In genomic region chr6:20725948-20726347, GRCm38 (mm10) we compare ENCODE assay signal across 15 mouse cellular contexts.
"Had no signal": no experiment of that assay in that cellular context is flagged by ENCODE, and none has a peak within 500 bp of the region (broad histone marks: within the 10 kb centered on the region; RNA-seq: fewer than 3 reads in every experiment).

No protein-coding gene starts in this region.

- DNase-seq: lung, adult 2 months; lung, postnatal 14 days; lung, postnatal 36 days; right cerebral cortex, postnatal 14 days; thymus, adult 2 months; thymus, postnatal 25 days; thymus, postnatal 4 days had no signal

- H3K4me3 ChIP-seq: lung, embryonic 15.5 days; megakaryocyte, embryonic 14.5 days; midbrain, embryonic 13.5 days; midbrain, embryonic 15.5 days; neural tube, embryonic 12.5 days; stomach, embryonic 15.5 days had no signal

- H3K4me1 ChIP-seq: lung, embryonic 15.5 days; megakaryocyte, embryonic 14.5 days; midbrain, embryonic 13.5 days; midbrain, embryonic 15.5 days; neural tube, embryonic 12.5 days; stomach, embryonic 15.5 days had no signal

- H3K9ac ChIP-seq: lung, embryonic 15.5 days; midbrain, embryonic 13.5 days; midbrain, embryonic 15.5 days; neural tube, embryonic 12.5 days; stomach, embryonic 15.5 days had no signal

- H3K36me3 ChIP-seq: lung, embryonic 15.5 days; midbrain, embryonic 13.5 days; midbrain, embryonic 15.5 days; neural tube, embryonic 12.5 days; stomach, embryonic 15.5 days had no signal

- H3K27ac ChIP-seq: lung, embryonic 15.5 days; macrophage; midbrain, embryonic 13.5 days; midbrain, embryonic 15.5 days; neural tube, embryonic 12.5 days; stomach, embryonic 15.5 days; stomach, postnatal 0 days had no signal

- H3K27me3 ChIP-seq: lung, embryonic 15.5 days; megakaryocyte, embryonic 14.5 days; midbrain, embryonic 13.5 days; midbrain, embryonic 15.5 days; neural tube, embryonic 12.5 days; stomach, embryonic 15.5 days had no signal
